7 mouse cellular contexts compared by ENCODE assay signal in genomic region chr8:87536615-87537329, GRCm38 (mm10). TPM values are rescaled to one million over a fixed set of nuclear protein-coding genes. Genes with fewer than 3 reads are reported as not detected.
DNase-seq lines count a peak whose midpoint lies in the region; ATAC-seq and TF ChIP-seq lines count a peak whose summit lies in the region.

No protein-coding gene starts in this region.

- no peaks in the 10 kb centered on the region for H3K36me3 ChIP-seq in embryonic facial prominence, embryonic 11.5 days (replicated peaks; ENCODE audit: control insufficient read depth, insufficient read depth, low read depth, low read length)
- no peaks in the 10 kb centered on the region for H3K36me3 ChIP-seq in kidney, adult 2 months (ENCODE audit: control insufficient read depth, insufficient read depth, low read length)
- no peaks in the 10 kb centered on the region for H3K36me3 ChIP-seq in limb, embryonic 11.5 days (ENCODE audit: control insufficient read depth, insufficient read depth, low read length)
- H3K36me3 ChIP-seq in midbrain, embryonic 13.5 days: no peaks in the 10 kb centered on the region

- H3K4me2 ChIP-seq in embryonic facial prominence, embryonic 11.5 days (ENCODE audit: low read depth, low read length): no peak overlapping the region; the same call in 1 of the 2 replicates
- H3K4me2 ChIP-seq in limb, embryonic 11.5 days (ENCODE audit: low read depth, severe bottlenecking): peak overlapping the region; percentile 13; the same call in 1 of the 2 replicates
- H3K4me2 ChIP-seq in midbrain, embryonic 13.5 days (replicated peaks): peak overlapping the region; percentile 39; the same call in 1 of the 2 replicates

- no peaks in the 10 kb centered on the region for H3K27me3 ChIP-seq in embryonic facial prominence, embryonic 11.5 days (ENCODE audit: control insufficient read depth, insufficient read depth, low read length)
- H3K27me3 ChIP-seq in kidney, adult 2 months (replicated peaks; ENCODE audit: control insufficient read depth, insufficient read depth, low read length): no peaks in the 10 kb centered on the region
- no peaks in the 10 kb centered on the region for H3K27me3 ChIP-seq in limb, embryonic 11.5 days (ENCODE audit: control insufficient read depth, insufficient read depth, low read length)
- H3K27me3 ChIP-seq in midbrain, embryonic 13.5 days: 0 out of 2 replicates have a peak, but pooled peaks cover 8% of the 10 kb centered on the region

- H3K4me3 ChIP-seq in embryonic facial prominence, embryonic 11.5 days (ENCODE audit: low read depth, low read length): no peak overlapping the region
- no peak overlapping the region for H3K4me3 ChIP-seq in kidney, adult 2 months (ENCODE audit: insufficient read depth, low read depth, low read length)
- no peak overlapping the region for H3K4me3 ChIP-seq in limb, embryonic 11.5 days (ENCODE audit: low read depth, low read length)
- no peak overlapping the region for H3K4me3 ChIP-seq in midbrain, embryonic 13.5 days (replicated peaks)

- TF ChIP-seq CTCF in kidney, adult 2 months (conservative IDR thresholded peaks at IDR 0.05; ENCODE audit: insufficient read depth, insufficient read length, low read depth, low read length): peak; percentile 94

- H3K27ac ChIP-seq in embryonic facial prominence, embryonic 11.5 days (replicated peaks; ENCODE audit: low read depth, low read length): no peak overlapping the region
- no peak overlapping the region for H3K27ac ChIP-seq in kidney, adult 2 months (ENCODE audit: insufficient read depth, low read depth, low read length)
- no peak overlapping the region for H3K27ac ChIP-seq in limb, embryonic 11.5 days (replicated peaks; ENCODE audit: low read depth, low read length)
- no peak overlapping the region for H3K27ac ChIP-seq in midbrain, embryonic 13.5 days

- TF ChIP-seq POLR2A in kidney, adult 2 months (IDR thresholded peaks at IDR 0.05; ENCODE audit: low read depth, low read length): no peak

- ATAC-seq in embryonic facial prominence, embryonic 11.5 days (replicated peaks; ENCODE audit: insufficient number of reproducible peaks, low FRiP score, low TSS enrichment, low read depth): peak; percentile 68; the same call in 1 of the 2 replicates
- peak; percentile 81 for ATAC-seq in limb, embryonic 11.5 days (ENCODE audit: insufficient number of reproducible peaks, low FRiP score, low TSS enrichment, low read depth)
- peak; percentile 79 for ATAC-seq in midbrain, embryonic 13.5 days

- H3K9me3 ChIP-seq in embryonic facial prominence, embryonic 11.5 days (replicated peaks; ENCODE audit: control insufficient read depth, low read length): no peaks in the 10 kb centered on the region
- H3K9me3 ChIP-seq in limb, embryonic 11.5 days (ENCODE audit: control insufficient read depth, low read length): no peaks in the 10 kb centered on the region
- H3K9me3 ChIP-seq in midbrain, embryonic 13.5 days: no peaks in the 10 kb centered on the region

- WGBS in embryonic facial prominence, embryonic 11.5 days: 7% methylated on average over 23 of the region's 23 CpGs
- 6% methylated on average over 23 of the region's 23 CpGs for WGBS in kidney, adult 2 months
- WGBS in limb, embryonic 11.5 days: 7% methylated on average over 23 of the region's 23 CpGs
- WGBS in midbrain, embryonic 13.5 days: 8% methylated on average over 23 of the region's 23 CpGs

- no peak overlapping the region for H3K9ac ChIP-seq in embryonic facial prominence, embryonic 11.5 days (replicated peaks; ENCODE audit: low read length)
- no peak overlapping the region for H3K9ac ChIP-seq in limb, embryonic 11.5 days (ENCODE audit: low read length)
- no peak overlapping the region for H3K9ac ChIP-seq in midbrain, embryonic 13.5 days (replicated peaks)

- H3K4me1 ChIP-seq in embryonic facial prominence, embryonic 11.5 days (ENCODE audit: control insufficient read depth, insufficient read depth, low read length): no peaks in the 10 kb centered on the region
- H3K4me1 ChIP-seq in kidney, adult 2 months (ENCODE audit: control insufficient read depth, insufficient read depth, low read length): no peaks in the 10 kb centered on the region
- H3K4me1 ChIP-seq in limb, embryonic 11.5 days (ENCODE audit: control insufficient read depth, insufficient read depth, low read length): 0 out of 2 replicates have a peak, but pooled peaks cover 3% of the 10 kb centered on the region
- H3K4me1 ChIP-seq in midbrain, embryonic 13.5 days (replicated peaks): peaks cover 20% of the 10 kb centered on the region

- DNase-seq in adrenal gland, postnatal 36 days: peak; percentile 85 to 86
- peak; percentile 85 for DNase-seq in embryonic facial prominence, embryonic 11.5 days (ENCODE audit: low spot score)
- peak; percentile 69 for DNase-seq in heart, adult 8-10 months (ENCODE audit: low spot score)
- DNase-seq in kidney, adult 2 months: peak; percentile 72
- peak; percentile 94 for DNase-seq in limb, embryonic 11.5 days (ENCODE audit: low spot score)
- DNase-seq in spleen, postnatal 14 days (ENCODE audit: low spot score in 2 of 2): peak; percentile 17 to 54

RNA-seq across cellular contexts. Expression of gene 4933402J07Rik, which starts 26.9 kb away (rescaled TPM):
- not detected for total RNA-seq in adrenal gland, postnatal 36 days (2021)
- not detected in 2 replicates for polyA plus RNA-seq in embryonic facial prominence, embryonic 11.5 days (2014; fragmentation: Nextera tagmentation; extraction: Ambion mirVana)
- not detected for total RNA-seq in heart, adult 8-10 months (2022)
- 0.07 TPM in 1 of 2 replicates, not detected in the other for polyA plus RNA-seq in kidney, adult 2 months (2012; rRNA removed)
- not detected in 2 replicates for polyA plus RNA-seq in limb, embryonic 11.5 days (2014; fragmentation: Nextera tagmentation; extraction: Ambion mirVana)
- polyA plus RNA-seq in midbrain, embryonic 13.5 days (2015; fragmentation: Nextera tagmentation; extraction: Ambion mirVana): not detected in 2 replicates

Comparison
In these comparisons a context has a peak if more than half of its experiments do, and no peak if none do; other contexts are left out.
1. DNase-seq: peak in every context shown above with its lines; median percentile 94 in limb, embryonic 11.5 days; 86 in adrenal gland, postnatal 36 days; 85 in embryonic facial prominence, embryonic 11.5 days; 72 in kidney, adult 2 months; 69 in heart, adult 8-10 months; 36 in spleen, postnatal 14 days.